Mouse (Mus musculus): ENCODE data around the gene Dhrs13.

DNA sequence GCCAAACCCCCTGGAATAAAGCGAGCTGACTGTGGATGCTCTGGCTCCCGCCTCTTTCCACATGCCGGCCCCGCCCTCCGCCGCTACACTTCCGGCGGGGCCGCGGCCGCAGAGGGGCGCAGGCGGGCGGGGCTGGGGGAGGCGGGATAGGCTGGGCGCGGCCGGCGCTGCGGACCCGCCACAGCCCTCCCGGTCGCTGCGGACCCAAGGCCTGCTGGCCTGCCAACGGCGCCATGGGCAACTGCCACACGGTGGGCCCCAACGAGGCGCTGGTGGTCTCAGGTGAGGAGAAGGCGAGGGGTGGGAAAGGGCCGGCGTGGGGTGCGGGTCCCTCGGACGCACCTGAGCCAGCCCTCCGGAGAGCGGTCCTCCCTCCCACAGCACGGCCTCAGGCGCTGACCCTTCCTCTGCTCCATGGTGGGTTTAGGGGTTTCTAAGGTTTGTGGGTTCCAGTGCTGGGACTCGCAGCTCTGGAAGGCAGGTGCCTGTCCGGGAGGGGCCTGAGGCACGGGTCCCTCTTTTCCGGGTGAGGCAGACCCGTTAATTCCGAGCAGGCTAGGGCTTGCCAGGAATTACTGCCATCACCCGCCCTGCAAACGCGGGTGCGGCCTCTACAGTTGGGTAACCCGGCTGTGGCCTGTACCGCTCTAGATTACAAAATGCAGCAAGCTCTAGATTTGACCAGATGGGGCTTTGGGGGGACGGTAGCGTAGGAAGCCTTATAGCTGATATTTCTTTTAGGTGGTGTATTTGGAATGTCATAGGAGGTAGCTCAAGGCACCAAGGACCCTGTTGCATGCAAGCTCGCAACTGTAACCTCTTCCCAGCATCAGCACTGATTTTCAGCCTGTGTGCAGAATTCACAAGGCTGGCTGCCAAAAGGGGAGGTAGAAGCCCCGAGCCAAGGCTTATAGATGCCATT lies 6.0 kb downstream of the Dhrs13 start, which contains the start of gene Flot2:
- TF ChIP-seq CTCF (IDR thresholded peaks at IDR 0.05; ENCODE audit: extremely low read depth, insufficient read depth, low read length), result no peak
- TF ChIP-seq POLR2A (IDR thresholded peaks at IDR 0.05; ENCODE audit: extremely low read depth, insufficient read depth, low read length), result 0 out of 2 replicates have a peak, but pooled peaks have one; percentile 24
